Mouse (Mus musculus) ES-E14 (cell line): ENCODE measurements around the gene Acox2.

Source experiments
- HCFC1 ChIP-seq: IDR thresholded peaks from 2 replicates; pipeline ENCODE4 v1.6.1; 2012; ENCODE audit warnings: low read length, inconsistent platforms, borderline replicate concordance; ENCODE audit not compliant: insufficient read depth
- MAFK ChIP-seq: IDR thresholded peaks from 2 replicates; pipeline ENCODE4 v1.6.1; 2014; ENCODE audit warnings: mild to moderate bottlenecking, low read depth, low read length, inconsistent platforms; ENCODE audit not compliant: insufficient read depth
- ZC3H11A ChIP-seq: IDR thresholded peaks from 2 replicates; pipeline ENCODE4 v1.6.1; 2012; ENCODE audit warnings: low read depth, mild to moderate bottlenecking, inconsistent platforms, low read length, borderline replicate concordance
- ZNF384 ChIP-seq: IDR thresholded peaks from 2 replicates; pipeline ENCODE4 v1.6.1; 2012; ENCODE audit warnings: low read depth, low read length, inconsistent platforms

GRCm38 (mm10) chr14:8215208-8215778 lies 43.9 kb downstream of the Acox2 start:
- TF ChIP-seq ZNF384 (no peak), MAFK (no peak), ZC3H11A (no peak), HCFC1 (no peak)
